Mouse (Mus musculus) adipocyte (in vitro differentiated cells): ENCODE measurements around the gene Tmem114.

Experiments
- DNase-seq: peaks from one replicate; pipeline ENCODE4 v3.0.0-alpha.2; 2016; ENCODE audit warnings: low spot score

Tmem114 gene

GRCm38 (mm10) chr16:8424971-8425330 lies at the start of gene Tmem114:
Tmem114 (minus strand) TSS chr16:8425136.
- DNase-seq, result no peak

- DNase-seq, result peak; percentile 93
Measured at GRCm38 (mm10) chr16:8470603-8471481, 45.9 kb upstream of the Tmem114 start, which contains the start of gene Mettl22. Mettl22 (plus strand) TSS chr16:8470788.

- no peak for DNase-seq
Measured at GRCm38 (mm10) chr16:8470132-8470531, 45.2 kb upstream of the Tmem114 start.

- DNase-seq, result peak; percentile 59
Measured at GRCm38 (mm10) chr16:8459098-8459497, 34.2 kb upstream of the Tmem114 start.

- no peak for DNase-seq
Measured at GRCm38 (mm10) chr16:8458391-8458790, 33.5 kb upstream of the Tmem114 start.

GRCm38 (mm10) chr16:8455221-8455620 lies 30.3 kb upstream of the Tmem114 start:
- no peak for DNase-seq

- DNase-seq, result no peak
Measured at GRCm38 (mm10) chr16:8453301-8453700, 28.4 kb upstream of the Tmem114 start.

- DNase-seq, result no peak
Measured at GRCm38 (mm10) chr16:8446256-8446655, 21.3 kb upstream of the Tmem114 start.

GRCm38 (mm10) chr16:8444911-8445310 lies 20.0 kb upstream of the Tmem114 start:
- DNase-seq, result no peak

- no peak for DNase-seq
Measured at GRCm38 (mm10) chr16:8432616-8433015, 7.7 kb upstream of the Tmem114 start.

- no peak for DNase-seq
Measured at GRCm38 (mm10) chr16:8429531-8429930, 4.6 kb upstream of the Tmem114 start.

GRCm38 (mm10) chr16:8425736-8426135 lies 800 bp upstream of the Tmem114 start:
- DNase-seq, result no peak

- DNase-seq, result no peak
Measured at GRCm38 (mm10) chr16:8424161-8424970, 570 bp downstream of the Tmem114 start.

GRCm38 (mm10) chr16:8423626-8424114 lies 1.3 kb downstream of the Tmem114 start:
- DNase-seq, result no peak

- no peak for DNase-seq
Measured at GRCm38 (mm10) chr16:8420842-8421241, 4.1 kb downstream of the Tmem114 start.

- DNase-seq, result no peak
Measured at GRCm38 (mm10) chr16:8420381-8420780, 4.6 kb downstream of the Tmem114 start.

- DNase-seq, result no peak
Measured at GRCm38 (mm10) chr16:8419666-8420065, 5.3 kb downstream of the Tmem114 start.

GRCm38 (mm10) chr16:8418126-8418525 lies 6.8 kb downstream of the Tmem114 start:
- DNase-seq, result no peak

- DNase-seq, result no peak
Measured at GRCm38 (mm10) chr16:8417011-8417720, 7.8 kb downstream of the Tmem114 start.

- no peak for DNase-seq
Measured at GRCm38 (mm10) chr16:8415996-8416395, 8.9 kb downstream of the Tmem114 start.

- no peak for DNase-seq
Measured at GRCm38 (mm10) chr16:8413441-8413840, 11.5 kb downstream of the Tmem114 start.

- DNase-seq, result peak; percentile 74
Measured at GRCm38 (mm10) chr16:8412213-8412612, 12.7 kb downstream of the Tmem114 start.
